Mouse (Mus musculus) heart, postnatal 0 days (tissue): ENCODE data around the gene Nsl1.

ENCODE experiments used
- CTCF ChIP-seq: IDR thresholded peaks from 2 replicates; pipeline ENCODE4 v1.5.1; 2016; ENCODE audit warnings: antibody characterized with exemption, control low read depth, low read depth
- EP300 ChIP-seq: IDR thresholded peaks from 2 replicates; pipeline ENCODE4 v1.6.1; 2016; ENCODE audit warnings: antibody characterized with exemption, low read depth

- no peak for TF ChIP-seq CTCF
- TF ChIP-seq EP300, result no peak
Observed at GRCm38 (mm10) chr1:191023140-191023539, 39.7 kb upstream of the Nsl1 start.
